Mouse (Mus musculus): ENCODE results near the gene Aqp3. TPM values are rescaled to one million over a fixed set of nuclear protein-coding genes. Genes with fewer than 3 reads are reported as not detected.

The Aqp3 gene
- total RNA-seq (2014; rRNA removed) (0.16 and 0.65 TPM in 2 replicates), polyA plus RNA-seq (2015; fragmentation: Nextera tagmentation; extraction: Ambion mirVana) (0.19 and 0.29 TPM in 2 replicates)

DNA sequence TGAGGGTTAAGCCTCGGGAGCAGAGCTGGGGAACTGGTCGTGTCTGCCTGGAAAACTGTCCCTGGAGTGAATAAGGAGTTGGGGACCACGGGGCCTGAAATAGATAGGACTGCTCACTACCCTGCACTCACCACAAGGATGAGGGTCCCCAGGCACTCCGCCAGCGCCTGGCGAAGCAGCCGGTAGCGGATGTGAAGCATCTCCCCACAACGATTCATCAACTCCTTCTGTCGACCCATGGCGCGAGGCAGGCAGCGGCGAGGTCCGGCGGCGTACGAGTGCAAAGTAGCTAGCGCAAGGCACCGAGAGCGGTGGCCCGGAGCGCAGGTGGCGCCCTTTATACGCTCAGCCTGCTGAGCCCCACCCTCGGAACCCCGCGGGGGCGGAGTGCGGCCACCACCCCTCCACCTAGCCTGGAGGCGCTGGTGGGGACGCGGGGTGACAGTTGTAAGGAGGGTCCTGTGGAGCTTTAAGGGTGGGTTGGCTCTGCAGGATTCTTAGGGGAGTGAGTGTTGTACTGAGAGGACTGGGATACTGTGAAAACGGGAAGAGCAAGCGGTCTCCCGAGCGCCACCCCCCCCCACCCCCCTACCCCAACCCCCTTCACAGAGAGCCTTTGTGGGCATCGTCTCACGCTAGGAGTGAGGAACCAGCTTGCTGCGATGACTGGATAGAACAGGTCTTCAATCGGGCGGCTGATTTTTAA lies at the start of gene Aqp3:
Gene Aqp3 (minus strand): TSS at position 313 of the 706 bp plus-strand sequence.
- Histone ChIP-seq H3K9ac (replicated peaks; ENCODE audit: low read length) (peak within 1 kb of the TSS; percentile 47), H3K36me3 (ENCODE audit: insufficient read depth, low read length) (no peaks in the 10 kb centered on the region), H3K4me1 (ENCODE audit: insufficient read depth, low read length) (0 out of 2 replicates have a peak, but pooled peaks cover 3% of the 10 kb centered on the region), H3K4me3 (ENCODE audit: low read length) (peak within 1 kb of the TSS; percentile 43), H3K4me2 (ENCODE audit: low read depth, low read length) (peak within 1 kb of the TSS; percentile 89), H3K27me3 (ENCODE audit: insufficient read depth, low read length) (0 out of 2 replicates have a peak, but pooled peaks cover 6% of the 10 kb centered on the region), H3K9me3 (ENCODE audit: low read length) (no peaks in the 10 kb centered on the region), H3K27ac (no peak within 1 kb of the TSS)
- peak; percentile 48 for DNase-seq (ENCODE audit: low spot score)
- peak; percentile 80 for ATAC-seq
- TF ChIP-seq CTCF (IDR thresholded peaks at IDR 0.05; ENCODE audit: low read depth): peak; percentile 32; the same call in 1 of the 2 replicates
- WGBS: 1% methylated on average over 42 of the region's 42 CpGs

DNA sequence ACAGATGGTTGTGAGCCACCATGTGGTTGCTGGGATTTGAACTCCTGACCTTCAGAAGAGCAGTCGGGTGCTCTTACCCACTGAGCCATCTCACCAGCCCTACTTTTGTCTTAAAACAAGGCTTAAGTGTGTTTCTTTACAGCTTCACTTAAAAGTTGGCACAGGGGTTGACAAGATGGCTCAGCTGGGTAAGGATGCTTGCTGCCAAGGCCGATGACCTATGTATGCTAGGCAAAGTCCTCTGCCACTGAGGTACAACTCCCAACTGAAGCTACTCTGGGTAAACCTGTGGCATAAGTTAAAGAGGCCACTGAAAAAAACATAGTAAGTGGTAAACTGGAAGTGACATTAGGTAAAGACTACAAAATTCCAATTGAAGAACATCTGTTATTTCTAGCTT lies 44.6 kb upstream of the Aqp3 start:
- H3K4me2 ChIP-seq (ENCODE audit: low read depth, low read length): no peak overlapping the region
- WGBS: 84% methylated on average over 2 of the region's 2 CpGs
- no peak overlapping the region for H3K27ac ChIP-seq
- no peak overlapping the region for H3K4me3 ChIP-seq (ENCODE audit: low read length)
- ATAC-seq (no peak), DNase-seq (ENCODE audit: low spot score) (no peak)
- H3K9ac ChIP-seq (replicated peaks; ENCODE audit: low read length): no peak overlapping the region
- H3K36me3 ChIP-seq (ENCODE audit: insufficient read depth, low read length): peaks cover 7% of the 10 kb centered on the region; the same call in 1 of the 2 replicates
- TF ChIP-seq CTCF (IDR thresholded peaks at IDR 0.05; ENCODE audit: low read depth): no peak
- no peaks in the 10 kb centered on the region for H3K27me3 ChIP-seq (ENCODE audit: insufficient read depth, low read length)
- H3K9me3 ChIP-seq (ENCODE audit: low read length): no peaks in the 10 kb centered on the region
- no peaks in the 10 kb centered on the region for H3K4me1 ChIP-seq (ENCODE audit: insufficient read depth, low read length)

DNA sequence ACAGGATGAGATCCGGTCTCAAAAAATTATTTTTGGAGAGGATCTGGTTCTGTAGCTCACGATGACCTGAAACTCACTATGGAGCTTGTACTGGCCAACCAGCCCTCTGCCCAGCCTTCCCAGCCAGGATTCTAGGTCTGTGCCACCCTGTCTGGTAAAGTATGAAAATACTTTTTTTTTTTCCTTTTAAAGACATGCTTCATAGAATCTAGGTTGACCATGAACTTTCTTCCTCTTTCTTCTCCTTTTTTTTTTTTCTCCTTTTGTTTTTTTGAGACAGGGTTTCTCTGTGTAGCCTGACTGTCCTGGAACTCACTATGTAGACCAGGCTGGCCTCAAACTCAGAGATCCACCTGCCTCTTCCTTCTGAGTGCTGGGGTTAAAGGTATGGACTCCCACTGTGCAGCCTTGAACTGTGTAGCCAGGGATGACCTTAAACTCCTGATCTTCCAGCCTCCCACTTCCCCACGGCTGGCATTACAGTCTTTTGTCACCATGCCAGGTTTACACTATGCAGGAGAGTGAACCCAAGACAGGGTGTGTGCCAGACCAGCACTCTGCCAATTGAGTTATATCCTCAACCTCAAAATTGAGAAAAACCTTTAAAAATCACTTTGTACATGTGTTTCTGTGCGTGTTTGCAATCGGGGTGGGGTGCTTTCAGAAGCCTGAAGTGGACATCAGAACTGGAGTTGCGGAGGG lies 42.3 kb upstream of the Aqp3 start:
- DNase-seq (ENCODE audit: low spot score): no peak

DNA sequence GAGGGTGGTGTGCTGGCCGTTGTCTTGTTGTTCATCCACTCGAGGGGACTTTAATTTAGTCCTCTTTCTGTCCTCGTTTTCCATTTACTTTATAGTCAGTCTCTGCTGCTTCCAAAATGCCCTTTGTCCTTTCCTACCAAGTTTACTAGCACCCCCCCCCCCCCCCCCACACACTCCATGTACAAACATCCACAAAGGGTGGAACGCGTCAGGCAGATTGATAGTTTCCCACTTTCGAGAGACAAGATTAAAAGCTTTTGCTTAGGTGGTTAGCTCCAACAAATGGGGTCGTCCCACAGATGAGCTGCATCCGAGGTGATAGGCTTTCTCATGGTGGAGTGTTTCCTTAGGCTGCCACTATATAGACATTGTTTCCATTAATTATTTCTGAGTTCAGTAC lies 38.8 kb upstream of the Aqp3 start:
- H3K36me3 ChIP-seq (ENCODE audit: insufficient read depth, low read length): peaks cover 7% of the 10 kb centered on the region; the same call in 1 of the 2 replicates
- no peaks in the 10 kb centered on the region for H3K4me1 ChIP-seq (ENCODE audit: insufficient read depth, low read length)
- ATAC-seq (no peak), DNase-seq (ENCODE audit: low spot score) (no peak)
- H3K4me2 ChIP-seq (ENCODE audit: low read depth, low read length): peak overlapping the region; percentile 86
- no peak for TF ChIP-seq CTCF (IDR thresholded peaks at IDR 0.05; ENCODE audit: low read depth)
- peak overlapping the region; percentile 99 for H3K4me3 ChIP-seq (ENCODE audit: low read length)
- H3K27me3 ChIP-seq (ENCODE audit: insufficient read depth, low read length): no peaks in the 10 kb centered on the region
- peak overlapping the region; percentile 98 for H3K27ac ChIP-seq
- under 1% methylated on average over 8 of the region's 8 CpGs for WGBS
- H3K9ac ChIP-seq (replicated peaks; ENCODE audit: low read length): peak overlapping the region; percentile 99
- H3K9me3 ChIP-seq (ENCODE audit: low read length): no peaks in the 10 kb centered on the region

More for the DNA sequence above, 42.3 kb upstream of the Aqp3 start:
- ATAC-seq: no peak
- H3K9me3 ChIP-seq (ENCODE audit: low read length): no peaks in the 10 kb centered on the region
- no peak overlapping the region for H3K4me2 ChIP-seq (ENCODE audit: low read depth, low read length)
- WGBS: 85% methylated on average over 6 of the region's 6 CpGs
- no peak overlapping the region for H3K9ac ChIP-seq (replicated peaks; ENCODE audit: low read length)
- no peaks in the 10 kb centered on the region for H3K27me3 ChIP-seq (ENCODE audit: insufficient read depth, low read length)
- no peak overlapping the region for H3K27ac ChIP-seq
- peaks cover 7% of the 10 kb centered on the region; the same call in 1 of the 2 replicates for H3K36me3 ChIP-seq (ENCODE audit: insufficient read depth, low read length)
- H3K4me3 ChIP-seq (ENCODE audit: low read length): no peak overlapping the region
- TF ChIP-seq CTCF (IDR thresholded peaks at IDR 0.05; ENCODE audit: low read depth): no peak
- H3K4me1 ChIP-seq (ENCODE audit: insufficient read depth, low read length): no peaks in the 10 kb centered on the region

DNA sequence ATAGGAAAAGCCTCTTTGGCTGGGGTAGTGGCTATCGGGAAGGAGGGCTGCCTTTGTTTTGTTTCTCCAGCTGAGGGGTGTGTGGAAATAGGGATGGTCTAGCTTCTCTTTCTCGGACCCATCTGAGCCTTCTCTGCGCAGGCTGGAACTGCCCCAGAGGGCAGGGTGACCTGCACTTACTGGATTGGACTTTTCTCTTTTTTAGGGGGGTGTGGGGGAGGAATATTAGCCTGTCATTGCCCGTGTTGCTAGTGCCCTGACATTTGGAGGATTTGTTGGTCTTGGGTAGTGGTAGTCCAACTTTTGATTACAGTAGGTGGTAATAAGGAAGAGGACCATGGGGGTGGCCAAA lies 38.4 kb upstream of the Aqp3 start:
- WGBS: 1% methylated on average over 4 of the region's 4 CpGs
- H3K9ac ChIP-seq (replicated peaks; ENCODE audit: low read length): peak overlapping the region; percentile 99
- ATAC-seq: peak; percentile 33
- no peaks in the 10 kb centered on the region for H3K27me3 ChIP-seq (ENCODE audit: insufficient read depth, low read length)
- no peak for DNase-seq (ENCODE audit: low spot score)
- peak overlapping the region; percentile 86 for H3K4me2 ChIP-seq (ENCODE audit: low read depth, low read length)
- H3K36me3 ChIP-seq (ENCODE audit: insufficient read depth, low read length): peaks cover 7% of the 10 kb centered on the region; the same call in 1 of the 2 replicates
- peak overlapping the region; percentile 99 for H3K4me3 ChIP-seq (ENCODE audit: low read length)
- H3K9me3 ChIP-seq (ENCODE audit: low read length): no peaks in the 10 kb centered on the region
- peak overlapping the region; percentile 98 for H3K27ac ChIP-seq
- no peak for TF ChIP-seq CTCF (IDR thresholded peaks at IDR 0.05; ENCODE audit: low read depth)
- no peaks in the 10 kb centered on the region for H3K4me1 ChIP-seq (ENCODE audit: insufficient read depth, low read length)

DNA sequence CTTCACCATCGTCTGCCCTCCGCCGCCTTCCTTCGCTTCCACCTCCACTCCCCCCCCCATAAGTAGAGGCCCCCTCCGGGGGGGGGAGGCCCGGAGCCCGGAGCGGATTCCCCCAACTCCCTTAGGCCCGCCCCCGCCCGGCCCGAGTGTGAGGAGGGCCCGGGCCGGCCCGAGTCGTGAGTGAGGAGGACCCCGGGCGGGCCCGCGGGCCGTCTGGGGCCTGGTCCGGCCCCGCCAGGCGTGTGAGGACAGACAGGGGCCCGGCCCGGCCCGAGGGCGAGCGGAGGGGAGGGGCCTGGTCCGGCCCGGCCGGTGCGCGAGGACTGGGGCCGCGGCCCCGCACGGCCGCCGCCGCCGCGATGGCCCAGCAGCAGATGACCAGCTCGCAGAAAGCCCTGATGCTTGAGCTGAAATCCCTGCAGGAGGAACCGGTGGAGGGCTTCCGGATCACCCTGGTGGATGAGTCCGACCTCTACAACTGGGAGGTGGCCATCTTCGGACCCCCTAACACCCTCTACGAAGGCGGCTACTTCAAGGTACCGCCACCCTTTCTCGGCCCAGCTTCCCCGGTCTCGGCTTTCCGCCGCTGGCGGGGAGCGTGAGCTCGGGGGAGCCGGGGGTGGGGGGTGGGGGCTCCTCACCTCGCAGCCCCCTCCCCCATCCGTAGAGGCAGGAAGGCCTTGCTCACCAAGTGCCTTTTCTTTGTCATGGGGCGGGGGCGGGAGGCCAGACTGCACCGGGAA lies 37.9 kb upstream of the Aqp3 start, which contains the start of gene Ube2r2:
Gene Ube2r2 (plus strand): TSS at position 33 of the 743 bp plus-strand sequence.
- Histone ChIP-seq H3K36me3 (ENCODE audit: insufficient read depth, low read length) (peaks cover 1% of the 10 kb centered on the region; the same call in 1 of the 2 replicates), H3K9ac (replicated peaks; ENCODE audit: low read length) (peak within 1 kb of the TSS; percentile 99), H3K4me2 (ENCODE audit: low read depth, low read length) (peak within 1 kb of the TSS; percentile 86), H3K27me3 (ENCODE audit: insufficient read depth, low read length) (no peaks in the 10 kb centered on the region), H3K4me1 (ENCODE audit: insufficient read depth, low read length) (no peaks in the 10 kb centered on the region), H3K9me3 (ENCODE audit: low read length) (no peaks in the 10 kb centered on the region), H3K4me3 (ENCODE audit: low read length) (peak within 1 kb of the TSS; percentile 99), H3K27ac (peak within 1 kb of the TSS; percentile 98)
- DNase-seq (ENCODE audit: low spot score) (peak; percentile 69), ATAC-seq (peak; percentile 80)
- TF ChIP-seq CTCF (IDR thresholded peaks at IDR 0.05; ENCODE audit: low read depth): peak; percentile 29; the same call in 1 of the 2 replicates
- under 1% methylated on average over 42 of the region's 65 CpGs for WGBS
